Mouse (Mus musculus) forebrain, embryonic 12.5 days (tissue): ENCODE data around the gene Fbxw9. TPM values are rescaled to one million over a fixed set of nuclear protein-coding genes. Genes with fewer than 3 reads are reported as not detected.
"Not testable (repeated sequence)": the region's sequence is repeated elsewhere in the genome, so short reads cannot be mapped to it uniquely, and the experiment has no call there.

ENCODE experiments used
- ATAC-seq: fragments of 200-750 bp; cut with Nextera tagmentation; 2 replicates; pipeline ENCODE4 v1.8.0; 2017; ENCODE audit warnings: moderate TSS enrichment; ENCODE audit not compliant: low FRiP score
- H3K27ac ChIP-seq: fragments of 300-500 bp; sonication (generic); 2 replicates; pipeline ENCODE4 v1.5.1; 2016; ENCODE audit warnings: mild to moderate bottlenecking
- H3K27me3 ChIP-seq: fragments of 300-500 bp; sonication (generic); 2 replicates; pipeline ENCODE4 v1.6.1; 2016; ENCODE audit warnings: mild to moderate bottlenecking
- H3K36me3 ChIP-seq: fragments of 300-500 bp; sonication (generic); replicated peaks from 2 replicates; pipeline ENCODE4 v1.6.1; 2016; ENCODE audit warnings: mild to moderate bottlenecking
- H3K4me1 ChIP-seq: fragments of 300-500 bp; sonication (generic); 2 replicates; pipeline ENCODE4 v1.6.1; 2016
- H3K4me2 ChIP-seq: fragments of 300-500 bp; sonication (generic); 2 replicates; pipeline ENCODE4 v1.6.1; 2016; ENCODE audit warnings: mild to moderate bottlenecking, moderate library complexity
- H3K4me3 ChIP-seq: fragments of 300-500 bp; sonication (generic); replicated peaks from 2 replicates; pipeline ENCODE4 v1.5.1; 2016; ENCODE audit warnings: mild to moderate bottlenecking
- H3K9ac ChIP-seq: fragments of 300-500 bp; sonication (generic); 2 replicates; pipeline ENCODE4 v1.6.1; 2016; ENCODE audit warnings: mild to moderate bottlenecking
- H3K9me3 ChIP-seq: fragments of 300-500 bp; sonication (generic); 2 replicates; pipeline ENCODE4 v1.6.1; 2016
- WGBS: fragments of 180-500 bp; shearing (Covaris S2); methylation state at CpG from one replicate; pipeline ENCODE4 v1.1.7; 2016; 5-methylcytosine and 5-hydroxymethylcytosine counted together
- polyA plus RNA-seq: library from polyadenylated mRNA; unstranded; fragments of >200 nt; fragmentation: Nextera tagmentation; extraction: Ambion mirVana; gene quantifications from 2 replicates; pipeline ENCODE4 v1.2.1, GENCODE M21; 2016

Fbxw9 gene
- polyA plus RNA-seq, 1 experiment from 2014 or later, result 32.1 TPM

DNA sequence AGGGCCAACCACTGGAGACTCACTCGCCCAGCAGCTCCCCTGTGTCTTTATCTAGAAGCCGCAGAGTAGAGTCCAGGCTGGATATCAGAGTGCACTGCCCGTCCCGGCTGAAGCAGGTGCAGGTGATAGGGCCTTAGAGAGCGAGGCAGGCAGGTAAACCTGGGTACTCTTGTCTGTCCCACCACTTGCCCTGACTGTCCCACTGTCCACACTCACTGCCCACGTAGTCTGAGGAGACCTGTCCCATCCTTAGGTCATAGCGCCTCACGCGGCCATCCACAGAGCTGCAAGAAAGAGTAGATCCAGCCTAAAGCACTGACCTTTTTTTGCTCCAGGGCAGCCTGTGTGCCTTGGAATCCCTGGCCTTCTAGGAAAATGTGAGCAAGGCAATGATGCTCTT, 16.1 kb downstream of the Fbxw9 start:
- 76% methylated on average over 9 of the region's 9 CpGs for WGBS
- no peak for ATAC-seq
- Histone ChIP-seq H3K36me3 (peaks cover 50% of the 10 kb centered on the region), H3K4me1 (peaks cover 24% of the 10 kb centered on the region), H3K4me3 (no peak overlapping the region), H3K9ac (no peak overlapping the region), H3K27me3 (no peaks in the 10 kb centered on the region), H3K27ac (no peak overlapping the region), H3K9me3 (no peaks in the 10 kb centered on the region), H3K4me2 (no peak overlapping the region)

DNA sequence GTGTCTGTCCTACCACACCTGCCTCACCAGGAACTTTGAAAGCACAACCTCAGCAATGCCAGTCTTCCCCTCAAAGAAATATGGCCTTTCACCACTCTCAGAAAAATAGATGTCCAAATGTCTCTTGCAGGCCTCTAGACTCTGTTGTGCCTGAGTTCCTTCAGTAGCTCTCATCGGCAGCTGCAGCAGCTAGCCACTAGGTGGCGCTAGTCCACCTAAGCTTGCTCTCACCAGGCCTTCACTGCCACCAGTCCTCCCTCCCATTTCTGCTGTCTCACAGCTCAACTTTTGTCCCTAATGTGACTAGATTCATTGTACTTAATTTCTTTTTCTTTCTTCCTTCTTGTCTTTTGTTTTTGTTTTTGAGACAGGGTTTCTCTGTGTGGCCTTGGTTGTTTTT, 17.1 kb downstream of the Fbxw9 start:
- Histone ChIP-seq H3K27ac (no peak overlapping the region), H3K27me3 (no peaks in the 10 kb centered on the region), H3K9ac (no peak overlapping the region), H3K4me2 (no peak overlapping the region), H3K4me1 (peaks cover 32% of the 10 kb centered on the region), H3K36me3 (peaks cover 50% of the 10 kb centered on the region), H3K9me3 (no peaks in the 10 kb centered on the region), H3K4me3 (no peak overlapping the region)
- ATAC-seq, result no peak
- 0% methylated on average over 2 of the region's 2 CpGs for whole genome bisulfite sequencing

DNA sequence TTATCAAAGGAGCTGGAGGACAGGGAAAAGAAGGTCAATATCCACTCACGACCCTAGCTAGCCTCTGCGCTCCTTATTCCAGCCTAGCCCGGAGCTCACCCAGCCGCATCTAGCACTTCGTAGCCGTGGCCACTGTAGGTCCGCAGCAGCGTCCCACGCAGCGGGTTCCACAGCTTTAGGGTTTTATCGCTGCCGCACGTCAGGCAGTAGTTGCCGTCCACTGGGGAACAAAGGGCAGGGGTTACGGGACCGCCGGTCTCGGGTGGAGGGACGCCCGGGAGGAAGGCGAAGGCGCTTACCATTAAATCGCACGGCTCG, 20.3 kb downstream of the Fbxw9 start:
- no peaks in the 10 kb centered on the region for H3K9me3 ChIP-seq
- WGBS, result 1% methylated on average over 25 of the region's 25 CpGs
- peak overlapping the region; percentile 70 for H3K4me3 ChIP-seq
- H3K36me3 ChIP-seq, result peaks cover 30% of the 10 kb centered on the region
- peaks cover 41% of the 10 kb centered on the region for H3K4me1 ChIP-seq
- peak overlapping the region; percentile 60; the same call in 1 of the 2 replicates for H3K27ac ChIP-seq
- peak overlapping the region; percentile 80 for H3K9ac ChIP-seq
- ATAC-seq, result no peak
- H3K4me2 ChIP-seq, result peak overlapping the region; percentile 95
- no peaks in the 10 kb centered on the region for H3K27me3 ChIP-seq

DNA sequence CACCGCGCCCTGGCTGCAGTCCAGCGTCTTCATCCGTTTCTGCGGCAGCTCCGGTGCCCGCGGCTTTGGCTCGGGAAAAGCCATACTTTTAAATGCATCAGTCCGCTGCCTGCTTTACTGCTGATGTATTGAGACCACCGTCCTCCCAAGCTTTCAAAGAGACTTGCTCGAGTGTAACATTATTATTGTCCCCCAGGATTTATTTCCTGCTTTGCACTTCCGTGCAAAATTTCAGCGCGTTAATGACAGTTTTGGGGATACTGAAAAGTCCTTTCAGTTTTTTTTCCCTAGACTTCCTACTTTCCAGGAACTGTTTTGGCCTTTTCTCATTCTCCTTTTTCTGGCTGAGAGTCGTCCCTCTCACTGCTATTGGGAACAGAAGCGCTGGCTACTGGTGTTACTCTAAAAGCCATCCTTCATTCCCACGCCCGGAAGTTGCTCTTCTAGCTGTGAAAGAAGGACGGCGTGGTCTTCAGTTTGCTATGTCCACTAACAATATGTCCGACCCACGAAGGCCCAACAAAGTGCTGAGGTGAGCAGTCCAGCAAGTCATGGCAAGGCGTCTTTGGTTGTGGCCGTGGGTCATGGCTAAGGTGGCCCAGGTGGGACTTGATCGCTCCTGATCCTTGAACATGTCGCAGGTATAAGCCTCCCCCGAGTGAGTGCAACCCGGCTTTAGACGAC, 20.8 kb downstream of the Fbxw9 start, which contains the start of gene Wdr83os:
Wdr83os (plus strand) TSS at position 209 of the 684 bp plus-strand sequence.
- peaks cover 41% of the 10 kb centered on the region for H3K4me1 ChIP-seq
- peak within 1 kb of the TSS; percentile 95 for H3K4me2 ChIP-seq
- ATAC-seq, result no peak
- H3K36me3 ChIP-seq, result peaks cover 30% of the 10 kb centered on the region
- peak within 1 kb of the TSS; percentile 60 for H3K27ac ChIP-seq
- WGBS, result under 1% methylated on average over 30 of the region's 30 CpGs
- no peaks in the 10 kb centered on the region for H3K27me3 ChIP-seq
- no peaks in the 10 kb centered on the region for H3K9me3 ChIP-seq
- H3K4me3 ChIP-seq, result peak within 1 kb of the TSS; percentile 70
- H3K9ac ChIP-seq, result peak within 1 kb of the TSS; percentile 80

DNA sequence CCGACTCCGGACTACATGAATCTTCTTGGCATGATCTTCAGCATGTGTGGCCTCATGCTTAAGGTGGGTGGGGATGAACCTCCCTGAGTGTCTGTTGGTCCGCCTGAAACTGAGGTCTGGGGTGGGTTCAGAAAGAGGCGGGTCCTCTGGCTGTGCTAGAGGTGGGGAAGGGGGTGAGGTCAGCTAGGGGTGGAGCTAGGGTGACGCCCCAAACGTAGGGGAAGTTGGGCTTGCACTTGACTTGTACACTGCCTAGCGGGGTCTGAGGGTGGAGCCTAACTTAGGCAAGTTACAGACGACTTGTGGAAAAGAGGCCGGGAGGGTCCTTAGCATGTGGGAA, 21.3 kb downstream of the Fbxw9 start, which contains the start of gene Wdr83:
Wdr83 (minus strand) TSS at position 91 of the 340 bp plus-strand sequence.
- WGBS, result 4% methylated on average over 9 of the region's 9 CpGs
- Histone ChIP-seq H3K36me3 (peaks cover 27% of the 10 kb centered on the region), H3K27ac (peak within 1 kb of the TSS; percentile 60), H3K9ac (peak within 1 kb of the TSS; percentile 80), H3K9me3 (no peaks in the 10 kb centered on the region), H3K27me3 (no peaks in the 10 kb centered on the region), H3K4me3 (peak within 1 kb of the TSS; percentile 70), H3K4me2 (peak within 1 kb of the TSS; percentile 95), H3K4me1 (peaks cover 41% of the 10 kb centered on the region)
- ATAC-seq, result peak; percentile 42; the same call in 1 of the 2 replicates

DNA sequence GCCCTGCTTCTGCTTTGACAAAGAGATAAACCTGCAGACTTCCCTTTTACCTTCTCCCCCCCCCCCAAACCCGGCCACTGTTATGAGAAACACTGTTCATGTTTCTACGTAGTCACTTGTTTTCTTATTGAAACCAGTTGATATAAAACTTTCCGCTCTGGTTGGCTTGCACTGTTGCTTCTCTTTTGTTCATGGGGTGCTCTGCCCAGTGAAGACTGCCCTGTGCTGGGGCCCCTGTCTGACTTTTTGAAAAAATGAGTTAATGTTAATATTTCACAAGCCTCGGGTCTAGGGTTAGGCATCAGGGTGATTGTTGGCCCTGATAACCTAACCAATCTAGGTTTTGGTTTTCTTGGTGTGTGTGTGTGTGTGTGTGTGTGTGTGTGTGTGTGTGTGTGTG, 22.3 kb downstream of the Fbxw9 start:
- not testable (repeated sequence) for H3K27ac ChIP-seq, ATAC-seq, H3K9ac ChIP-seq, H3K27me3 ChIP-seq, H3K4me2 ChIP-seq, H3K9me3 ChIP-seq, H3K4me3 ChIP-seq
- WGBS, result 92% methylated on average over 4 of the region's 4 CpGs
- peaks cover 28% of the 10 kb centered on the region for H3K36me3 ChIP-seq
- H3K4me1 ChIP-seq, result peaks cover 41% of the 10 kb centered on the region

DNA sequence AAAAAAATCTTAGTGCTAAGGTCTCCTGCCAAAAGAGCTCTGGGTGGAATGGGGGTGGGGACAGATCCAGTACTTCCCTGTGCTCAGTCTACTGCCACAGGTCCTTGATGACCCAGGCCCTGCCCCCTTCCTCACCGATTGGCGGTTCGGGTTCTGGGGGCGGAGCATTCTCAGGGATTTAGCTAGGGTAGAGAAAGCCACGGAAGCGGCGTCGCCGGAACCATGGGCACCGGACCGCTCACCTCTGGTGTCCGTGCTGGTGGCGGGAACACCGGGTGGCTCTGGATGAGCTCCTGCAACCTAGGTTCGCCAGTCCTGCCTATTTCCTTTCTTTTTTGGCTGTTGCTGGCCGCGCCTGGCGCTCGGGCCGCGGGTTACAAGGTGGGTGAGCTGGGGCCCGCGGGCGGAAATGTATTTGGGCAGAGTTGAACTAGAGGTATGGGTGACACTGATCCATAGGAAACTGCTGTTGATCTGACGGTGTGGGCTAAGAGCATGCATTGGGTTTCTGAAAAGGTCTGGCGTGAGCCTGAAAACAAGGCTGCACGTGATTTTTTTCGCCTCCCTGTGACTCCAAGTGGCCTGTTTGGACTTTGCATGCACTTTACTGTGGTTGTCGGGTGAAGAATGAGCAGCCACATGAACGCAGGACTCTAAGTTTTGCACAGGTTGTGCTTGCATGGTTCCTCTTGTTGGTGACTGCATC, 23.4 kb downstream of the Fbxw9 start, which contains the start of gene Man2b1:
Man2b1 (plus strand) TSS at position 163 of the 706 bp plus-strand sequence.
- Histone ChIP-seq H3K27ac (no peak within 1 kb of the TSS), H3K4me1 (peaks cover 41% of the 10 kb centered on the region), H3K9me3 (no peaks in the 10 kb centered on the region), H3K4me3 (peak within 1 kb of the TSS; percentile 60), H3K36me3 (peaks cover 27% of the 10 kb centered on the region), H3K4me2 (peak within 1 kb of the TSS; percentile 80), H3K9ac (peak within 1 kb of the TSS; percentile 72), H3K27me3 (no peaks in the 10 kb centered on the region)
- ATAC-seq, result peak; percentile 80
- WGBS, result under 1% methylated on average over 30 of the region's 30 CpGs

DNA sequence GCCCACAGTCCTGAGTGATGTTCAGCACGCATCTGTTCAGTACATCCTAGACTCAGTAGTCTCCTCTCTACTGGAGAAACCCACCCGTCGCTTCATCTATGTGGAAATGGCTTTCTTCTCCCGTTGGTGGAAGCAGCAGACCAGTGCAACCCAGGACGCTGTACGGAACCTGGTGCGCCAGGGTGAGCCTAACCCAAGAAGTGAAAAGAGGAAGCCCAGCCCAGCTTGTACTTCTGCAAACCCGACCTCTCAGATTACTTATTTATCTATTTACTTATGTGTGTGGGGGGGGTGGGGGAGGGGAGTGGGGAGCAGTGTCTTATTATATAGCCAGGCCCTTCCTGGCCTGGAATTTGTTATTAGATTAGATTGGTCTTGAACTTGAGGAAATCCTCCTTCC, 24.8 kb downstream of the Fbxw9 start:
- Histone ChIP-seq H3K9me3 (no peaks in the 10 kb centered on the region), H3K4me3 (no peak overlapping the region), H3K4me1 (peaks cover 37% of the 10 kb centered on the region), H3K27ac (no peak overlapping the region), H3K36me3 (peaks cover 33% of the 10 kb centered on the region), H3K27me3 (no peaks in the 10 kb centered on the region), H3K4me2 (no peak overlapping the region), H3K9ac (no peak overlapping the region)
- WGBS, result 88% methylated on average over 8 of the region's 8 CpGs
- no peak for ATAC-seq

DNA sequence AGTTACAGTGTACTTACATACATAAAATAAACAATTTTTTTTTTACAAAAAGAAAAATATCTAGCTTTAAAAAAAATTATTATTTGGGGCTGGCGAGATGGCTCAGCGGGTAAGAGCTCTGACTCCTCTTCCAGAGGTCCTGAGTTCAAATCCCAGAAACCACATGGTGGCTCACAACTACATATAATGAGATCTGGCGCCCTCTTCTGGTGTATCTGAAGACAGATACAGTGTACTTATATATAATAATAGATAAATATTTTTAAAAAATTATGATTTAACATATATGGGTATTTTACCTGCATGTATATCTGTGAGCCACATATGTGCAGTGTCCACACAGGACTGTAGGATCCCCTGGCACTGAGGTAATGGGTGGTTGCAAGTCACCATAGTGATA, 26.4 kb downstream of the Fbxw9 start:
- Histone ChIP-seq H3K36me3 (peaks cover 37% of the 10 kb centered on the region), H3K4me1 (peaks cover 29% of the 10 kb centered on the region), H3K27me3 (no peaks in the 10 kb centered on the region), H3K9ac (no peak overlapping the region), H3K9me3 (no peaks in the 10 kb centered on the region), H3K4me2 (no peak overlapping the region), H3K27ac (no peak overlapping the region), H3K4me3 (no peak overlapping the region)
- ATAC-seq, result no peak
- WGBS, result 80% methylated on average over 3 of the region's 3 CpGs

DNA sequence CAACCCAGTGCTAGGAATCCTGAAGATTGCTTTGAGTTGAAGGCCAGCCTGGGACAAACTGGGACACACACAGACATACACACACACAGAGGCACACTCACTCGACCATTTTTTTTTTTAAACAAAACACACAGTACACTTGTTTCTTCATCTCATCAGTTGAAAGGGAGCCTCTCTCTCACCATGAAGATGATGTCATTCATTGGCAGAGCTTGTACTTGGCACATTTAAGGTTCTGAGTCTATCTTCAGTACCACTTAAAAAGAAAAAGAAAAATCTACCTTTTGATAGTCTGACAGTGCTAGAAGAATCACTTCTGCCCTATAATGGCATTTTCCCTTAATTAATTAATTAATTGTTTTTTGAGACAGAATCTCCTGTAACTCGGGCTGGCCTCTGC, 28.9 kb downstream of the Fbxw9 start:
- H3K36me3 ChIP-seq, result peaks cover 50% of the 10 kb centered on the region
- H3K4me3 ChIP-seq, result no peak overlapping the region
- H3K27ac ChIP-seq, result no peak overlapping the region
- H3K9ac ChIP-seq, result no peak overlapping the region
- H3K9me3 ChIP-seq, result no peaks in the 10 kb centered on the region
- ATAC-seq, result no peak
- H3K27me3 ChIP-seq, result no peaks in the 10 kb centered on the region
- H3K4me1 ChIP-seq, result peaks cover 6% of the 10 kb centered on the region
- H3K4me2 ChIP-seq, result no peak overlapping the region
- WGBS, result 79% methylated on average over 2 of the region's 2 CpGs

DNA sequence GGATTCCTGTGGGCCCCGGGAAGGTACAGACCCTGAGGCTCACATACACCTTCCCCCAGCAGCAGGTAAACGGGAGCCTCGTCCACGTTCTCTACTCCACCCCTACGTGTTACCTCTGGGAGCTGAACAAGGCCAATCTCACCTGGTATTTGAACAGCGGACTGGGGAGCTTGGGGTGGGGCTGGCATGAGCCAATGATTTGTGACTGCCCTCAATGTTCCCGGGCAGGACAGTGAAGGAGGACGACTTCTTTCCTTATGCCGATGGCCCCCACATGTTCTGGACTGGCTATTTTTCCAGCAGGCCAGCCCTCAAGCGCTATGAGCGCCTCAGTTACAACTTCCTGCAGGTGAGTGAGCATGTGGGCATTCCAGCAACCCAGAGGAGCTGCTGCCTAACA, 31.0 kb downstream of the Fbxw9 start:
- Histone ChIP-seq H3K27ac (no peak overlapping the region), H3K4me3 (no peak overlapping the region), H3K9ac (no peak overlapping the region), H3K36me3 (peaks cover 60% of the 10 kb centered on the region), H3K27me3 (no peaks in the 10 kb centered on the region), H3K9me3 (no peaks in the 10 kb centered on the region), H3K4me2 (no peak overlapping the region), H3K4me1 (no peaks in the 10 kb centered on the region)
- WGBS, result 91% methylated on average over 11 of the region's 11 CpGs
- ATAC-seq, result no peak

DNA sequence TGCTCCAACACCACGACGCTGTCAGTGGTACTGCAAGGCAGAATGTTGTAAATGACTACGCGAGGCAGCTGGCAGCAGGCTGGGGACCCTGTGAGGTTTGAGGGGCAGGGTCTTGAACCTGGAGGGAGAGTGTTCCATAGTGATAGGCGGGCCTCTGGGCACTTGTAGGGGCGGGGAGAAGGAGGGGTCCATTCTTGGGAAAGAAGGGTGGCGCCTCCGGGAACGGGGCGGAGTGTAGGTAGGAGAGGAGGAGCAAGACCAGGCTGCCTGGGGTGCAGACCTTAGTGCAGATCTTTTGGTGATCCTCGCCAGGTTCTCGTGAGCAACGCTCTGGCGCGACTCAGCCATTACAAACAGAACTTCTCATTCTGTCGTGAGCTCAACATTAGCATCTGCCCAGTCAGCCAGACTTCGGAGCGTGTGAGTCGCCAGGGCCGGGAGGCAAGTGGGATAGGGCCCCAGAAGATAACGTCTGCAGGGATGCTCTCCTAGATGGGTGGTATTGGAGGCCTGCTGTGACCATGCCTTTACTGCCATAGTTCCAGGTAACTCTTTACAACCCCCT, 31.8 kb downstream of the Fbxw9 start:
- no peak for ATAC-seq
- Histone ChIP-seq H3K9me3 (no peaks in the 10 kb centered on the region), H3K4me1 (no peaks in the 10 kb centered on the region), H3K4me2 (no peak overlapping the region), H3K36me3 (peaks cover 65% of the 10 kb centered on the region), H3K9ac (no peak overlapping the region), H3K27me3 (no peaks in the 10 kb centered on the region), H3K4me3 (no peak overlapping the region), H3K27ac (no peak overlapping the region)
- 27% methylated on average over 21 of the region's 21 CpGs for WGBS
